Mouse (Mus musculus): ENCODE results near the gene Gm28048.

DNA sequence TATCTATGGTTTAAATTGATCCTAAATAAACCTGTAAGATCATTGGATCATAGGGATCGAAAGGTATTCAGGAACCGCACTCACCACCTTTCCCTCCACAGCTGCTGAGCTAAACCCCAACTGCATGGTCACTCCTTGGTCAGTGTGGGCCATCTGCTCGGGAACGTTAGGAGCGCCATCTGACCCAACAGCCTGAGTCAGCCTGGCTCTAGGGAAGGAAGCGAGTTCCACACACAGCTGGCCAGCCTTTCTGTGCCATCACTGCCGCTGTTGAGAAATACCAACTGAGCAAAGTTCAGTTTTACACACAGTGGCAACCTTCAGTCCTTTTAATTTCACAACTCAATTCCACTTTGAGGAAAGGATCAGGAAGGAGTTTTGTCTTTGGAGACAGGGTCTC is 90.0 kb downstream of the Gm28048 start:
- TF ChIP-seq CTCF (IDR thresholded peaks at IDR 0.05; ENCODE audit: low read depth) (no peak), EP300 (IDR thresholded peaks at IDR 0.05; ENCODE audit: low read depth) (no peak)

All from liver, embryonic 14.5 days (tissue).